1 mouse cellular context compared by ENCODE assay signal in genomic region chr4:114793836-114794235, GRCm38 (mm10).
TF ChIP-seq lines count a peak whose summit lies in the region.

No protein-coding gene starts in this region.

TF ChIP-seq in CH12.LX, 34 proteins besides CTCF, POLR2A, EP300 and RAD21 (continued from another document):
- no peak for TF ChIP-seq MAZ (IDR thresholded peaks at IDR 0.05; ENCODE audit: low read depth, low read length)
